Mouse (Mus musculus) brown adipose tissue, adult 24 weeks (tissue): ENCODE results near the gene B430306N03Rik. TPM values are rescaled to one million over a fixed set of nuclear protein-coding genes. Genes with fewer than 3 reads are reported as not detected.

Experiments
- H3K27ac ChIP-seq: fragments of 200-500 bp; replicated peaks from 2 replicates; pipeline ENCODE4 v1.5.1; 2012; ENCODE audit warnings: low read depth, mild to moderate bottlenecking, low read length
- H3K4me1 ChIP-seq: fragments of 200-500 bp; 2 replicates; pipeline ENCODE4 v1.6.1; 2012; ENCODE audit warnings: low read length, mixed read lengths; ENCODE audit not compliant: control insufficient read depth, insufficient read depth, insufficient read length
- H3K4me3 ChIP-seq: fragments of 200-500 bp; 2 replicates; pipeline ENCODE4 v1.5.1; 2012; ENCODE audit warnings: low read depth, mild to moderate bottlenecking, low read length, moderate library complexity; ENCODE audit not compliant: insufficient read depth
- polyA plus RNA-seq: library from polyadenylated mRNA; stranded (reverse); fragments of >200 nt; gene quantifications from 2 replicates; pipeline ENCODE4 v1.2.4, GENCODE M21; 2012; ENCODE audit not compliant: missing spikeins, insufficient read depth, insufficient read length

The B430306N03Rik gene
- polyA plus RNA-seq, 1 experiment: not detected

DNA sequence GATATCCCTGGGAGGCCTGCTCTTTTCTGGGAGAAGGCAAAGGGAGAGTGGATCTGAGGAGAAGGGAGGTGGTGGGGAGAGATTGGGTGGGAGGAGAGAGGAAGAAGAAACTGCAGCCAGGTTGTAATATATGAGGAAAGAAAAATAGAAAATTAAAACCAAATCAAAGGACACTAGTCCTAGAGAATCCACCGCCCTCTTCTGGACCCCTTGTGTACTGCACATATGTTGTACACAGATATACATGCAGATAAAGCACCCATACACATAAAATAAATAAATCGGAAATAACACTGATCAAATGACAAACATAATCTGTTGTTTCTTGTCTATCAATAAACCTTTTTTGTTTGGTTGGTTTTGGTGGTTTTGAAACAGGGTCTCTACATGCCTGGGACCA is 28.7 kb upstream of the B430306N03Rik start:
- H3K27ac ChIP-seq: no peak overlapping the region
- H3K4me1 ChIP-seq: no peaks in the 10 kb centered on the region
- no peak overlapping the region for H3K4me3 ChIP-seq

DNA sequence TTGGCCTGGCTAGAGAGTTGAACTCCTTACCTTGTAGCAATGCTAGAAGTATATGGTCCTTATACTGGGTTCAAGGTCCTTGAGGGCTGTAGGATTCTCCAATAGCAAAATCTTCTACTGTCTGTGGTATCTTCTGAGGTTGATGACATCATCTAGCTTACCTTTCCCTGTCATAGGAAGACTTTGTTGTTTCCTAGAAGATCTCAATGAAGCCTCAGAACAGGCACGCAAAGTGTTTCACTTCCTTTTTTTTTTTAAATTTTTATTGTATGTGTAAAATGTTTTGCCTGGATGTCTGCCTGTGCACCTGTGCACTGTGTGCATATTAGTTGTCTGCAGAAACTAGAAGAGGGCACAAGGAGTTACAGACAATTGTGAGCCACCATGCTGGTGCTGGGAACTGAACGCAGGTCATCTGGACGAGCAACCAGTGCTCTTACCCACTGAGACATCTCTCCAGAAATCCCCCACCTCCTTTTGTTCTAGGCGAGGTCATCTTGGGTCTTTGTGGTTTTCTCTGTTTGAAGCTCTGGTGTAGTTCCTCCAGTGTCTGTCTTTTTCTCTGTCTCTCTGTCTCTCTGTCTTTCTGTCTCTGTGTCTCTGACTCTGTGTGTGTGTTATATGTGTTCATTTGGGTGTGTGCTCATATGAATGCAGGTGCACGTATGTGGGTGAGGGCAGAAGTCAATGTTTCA is 22.3 kb upstream of the B430306N03Rik start:
- no peak overlapping the region for H3K4me3 ChIP-seq
- no peak overlapping the region for H3K27ac ChIP-seq
- H3K4me1 ChIP-seq: no peaks in the 10 kb centered on the region

DNA sequence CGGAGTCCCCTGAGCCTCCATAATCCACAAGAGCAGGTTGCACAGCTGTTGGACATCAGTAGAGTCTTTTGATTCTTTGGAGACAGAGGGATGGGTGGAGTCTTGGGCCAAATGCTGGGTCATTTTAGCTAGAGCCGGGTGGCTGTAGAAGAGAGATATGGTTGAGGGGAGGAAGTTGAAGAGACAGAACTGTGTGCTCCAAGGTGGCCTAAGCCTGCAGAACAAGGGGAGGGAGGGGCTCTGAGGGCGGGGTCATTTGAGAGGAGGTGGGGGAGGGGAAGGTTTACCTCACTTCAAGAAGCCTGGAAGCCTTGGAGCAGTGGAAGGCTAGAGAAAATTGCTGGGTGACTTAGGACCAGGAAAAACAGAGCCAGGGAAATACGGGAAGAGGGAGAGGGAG is 16.7 kb upstream of the B430306N03Rik start, which contains the start of gene Treml2:
TSS of gene Treml2 (plus strand) at position 296 of the 400 bp plus-strand sequence.
- H3K4me3 ChIP-seq: no peak within 1 kb of the TSS
- no peak within 1 kb of the TSS for H3K27ac ChIP-seq
- H3K4me1 ChIP-seq: no peaks in the 10 kb centered on the region

DNA sequence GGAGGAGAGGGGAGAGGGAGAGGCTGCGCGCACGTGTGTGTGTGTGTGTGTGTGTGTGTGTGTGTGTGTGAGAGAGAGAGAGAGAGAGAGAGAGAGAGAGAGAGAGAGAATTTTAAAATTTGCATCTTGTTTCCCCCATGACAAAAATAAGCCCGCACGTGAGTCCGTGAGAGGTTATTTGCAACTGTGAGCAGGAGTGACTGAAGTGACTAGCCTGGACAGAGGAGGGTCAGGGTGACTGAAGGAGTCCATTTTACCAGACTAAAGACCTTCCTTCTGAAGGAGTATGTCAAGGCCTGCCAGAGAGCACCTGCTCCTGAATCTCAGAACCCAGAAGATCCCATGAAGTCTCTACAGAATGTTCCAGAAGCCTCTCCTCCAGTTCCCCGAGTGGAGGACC is 16.2 kb upstream of the B430306N03Rik start:
- Histone ChIP-seq H3K27ac (no peak overlapping the region), H3K4me1 (no peaks in the 10 kb centered on the region), H3K4me3 (no peak overlapping the region)

- H3K4me1 ChIP-seq: no peaks in the 10 kb centered on the region
- no peak overlapping the region for H3K27ac ChIP-seq
- H3K4me3 ChIP-seq: no peak overlapping the region
These were observed 15.7 kb upstream of the B430306N03Rik start for GRCm38 (mm10) chr17:48300199-48300598.

DNA sequence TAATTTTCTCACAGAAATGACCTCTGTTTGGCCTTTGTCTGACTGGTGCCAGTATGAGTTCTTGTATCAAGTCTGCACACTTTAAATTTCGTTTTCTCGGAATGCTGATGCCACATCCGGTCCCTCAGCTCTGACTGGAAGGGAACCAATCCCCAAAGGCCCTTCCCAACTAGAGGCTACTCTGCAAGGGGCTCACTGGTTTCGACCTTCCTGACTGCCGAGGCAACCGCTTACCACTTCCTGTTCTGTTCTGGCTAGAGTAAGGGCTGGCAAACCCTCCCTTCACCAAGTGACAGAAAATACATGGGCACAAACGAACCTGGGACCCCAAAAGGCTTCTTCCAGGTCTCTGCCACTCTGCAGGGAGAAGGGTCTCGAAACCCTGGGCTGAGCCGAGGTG is 15.1 kb upstream of the B430306N03Rik start:
- no peak overlapping the region for H3K4me3 ChIP-seq
- no peaks in the 10 kb centered on the region for H3K4me1 ChIP-seq
- no peak overlapping the region for H3K27ac ChIP-seq

DNA sequence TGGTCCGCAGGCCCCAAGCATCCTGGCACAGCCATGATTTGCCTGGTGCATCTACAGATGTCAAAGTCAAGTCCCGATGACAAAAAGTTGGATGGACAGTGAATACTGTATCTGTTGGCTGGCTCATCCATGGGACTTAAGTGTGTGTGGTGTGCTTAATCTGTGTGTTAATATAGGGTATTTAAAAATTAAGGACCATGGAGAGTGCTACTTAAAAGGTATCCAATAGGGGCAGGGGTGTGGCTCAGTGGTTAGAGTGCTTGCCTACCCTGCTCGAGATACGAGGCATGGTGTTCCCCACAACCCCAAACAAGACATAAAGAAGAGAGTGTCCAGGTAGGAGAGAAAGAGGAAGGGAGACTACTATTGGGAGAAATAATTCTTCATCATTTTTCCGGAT is 14.1 kb upstream of the B430306N03Rik start:
- no peaks in the 10 kb centered on the region for H3K4me1 ChIP-seq
- no peak overlapping the region for H3K4me3 ChIP-seq
- no peak overlapping the region for H3K27ac ChIP-seq

- Histone ChIP-seq H3K4me3 (no peak overlapping the region), H3K4me1 (no peaks in the 10 kb centered on the region), H3K27ac (no peak overlapping the region)
These were observed 3.8 kb upstream of the B430306N03Rik start for GRCm38 (mm10) chr17:48312124-48312523.

- Histone ChIP-seq H3K4me1 (no peaks in the 10 kb centered on the region), H3K4me3 (no peak overlapping the region), H3K27ac (no peak overlapping the region)
These were observed 2.7 kb downstream of the B430306N03Rik start for GRCm38 (mm10) chr17:48318686-48319085.

GRCm38 (mm10) chr17:48321279-48321678 is 5.3 kb downstream of the B430306N03Rik start:
- H3K27ac ChIP-seq: no peak overlapping the region
- no peaks in the 10 kb centered on the region for H3K4me1 ChIP-seq
- no peak overlapping the region for H3K4me3 ChIP-seq

DNA sequence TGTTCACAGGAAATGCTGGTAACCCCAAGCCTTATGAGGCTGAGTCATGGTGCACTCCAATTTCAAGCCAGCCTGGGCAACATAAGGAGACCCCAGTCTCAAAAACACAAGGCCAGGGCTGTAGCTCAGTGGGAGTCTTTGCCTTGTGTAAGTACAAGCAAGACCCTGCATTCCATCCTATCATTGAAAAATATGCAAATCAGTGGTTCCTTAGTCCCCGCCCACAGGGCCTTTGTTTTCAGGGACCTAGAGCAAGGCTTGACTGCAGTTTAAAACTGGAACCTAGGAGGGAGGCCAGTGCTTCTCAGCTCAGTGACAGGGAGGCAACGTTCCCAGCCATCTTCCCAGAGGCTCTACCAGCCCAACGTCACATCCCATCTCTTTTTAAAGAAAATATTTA is 7.3 kb downstream of the B430306N03Rik start:
- Histone ChIP-seq H3K27ac (no peak overlapping the region), H3K4me1 (no peaks in the 10 kb centered on the region), H3K4me3 (no peak overlapping the region)

- H3K4me1 ChIP-seq: no peaks in the 10 kb centered on the region
- H3K27ac ChIP-seq: no peak overlapping the region
- H3K4me3 ChIP-seq: no peak overlapping the region
These were observed 8.3 kb downstream of the B430306N03Rik start for GRCm38 (mm10) chr17:48324258-48324657.

- Histone ChIP-seq H3K4me3 (no peak overlapping the region), H3K4me1 (no peaks in the 10 kb centered on the region), H3K27ac (no peak overlapping the region)
These were observed 9.2 kb downstream of the B430306N03Rik start for GRCm38 (mm10) chr17:48325093-48325492.

- no peak overlapping the region for H3K27ac ChIP-seq
- H3K4me1 ChIP-seq: no peaks in the 10 kb centered on the region
- H3K4me3 ChIP-seq: no peak overlapping the region
These were observed 9.7 kb downstream of the B430306N03Rik start for GRCm38 (mm10) chr17:48325638-48326037.

- Histone ChIP-seq H3K4me1 (no peaks in the 10 kb centered on the region), H3K4me3 (no peak overlapping the region), H3K27ac (no peak overlapping the region)
These were observed 10.7 kb downstream of the B430306N03Rik start for GRCm38 (mm10) chr17:48326656-48327055.

DNA sequence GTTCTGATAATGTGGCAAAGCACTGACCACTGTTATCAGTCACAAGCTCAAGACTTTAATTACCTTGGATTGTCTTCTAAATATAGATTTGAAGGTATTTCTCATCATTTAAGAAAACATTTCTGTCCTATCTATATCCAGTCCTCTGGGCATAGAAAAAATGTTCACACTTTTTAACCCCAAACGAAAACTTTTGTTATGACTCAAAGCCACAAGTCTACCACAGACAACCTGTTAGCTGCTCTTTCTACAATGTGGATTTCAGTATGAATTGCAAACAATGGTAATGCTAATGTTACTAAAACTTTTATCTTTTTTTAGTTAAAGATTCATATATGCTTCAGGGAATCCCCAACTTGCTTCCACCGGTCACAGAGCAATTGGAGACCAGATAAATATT is 16.6 kb downstream of the B430306N03Rik start:
- no peak overlapping the region for H3K4me3 ChIP-seq
- H3K4me1 ChIP-seq: no peaks in the 10 kb centered on the region
- no peak overlapping the region for H3K27ac ChIP-seq
